Mouse (Mus musculus): Measurements from ENCODE around the gene Gse1. TPM values are rescaled to one million over a fixed set of nuclear protein-coding genes. Genes with fewer than 3 reads are reported as not detected.

The Gse1 gene
- total RNA-seq, 1 experiment from 2014 or later = 16.6 TPM

DNA sequence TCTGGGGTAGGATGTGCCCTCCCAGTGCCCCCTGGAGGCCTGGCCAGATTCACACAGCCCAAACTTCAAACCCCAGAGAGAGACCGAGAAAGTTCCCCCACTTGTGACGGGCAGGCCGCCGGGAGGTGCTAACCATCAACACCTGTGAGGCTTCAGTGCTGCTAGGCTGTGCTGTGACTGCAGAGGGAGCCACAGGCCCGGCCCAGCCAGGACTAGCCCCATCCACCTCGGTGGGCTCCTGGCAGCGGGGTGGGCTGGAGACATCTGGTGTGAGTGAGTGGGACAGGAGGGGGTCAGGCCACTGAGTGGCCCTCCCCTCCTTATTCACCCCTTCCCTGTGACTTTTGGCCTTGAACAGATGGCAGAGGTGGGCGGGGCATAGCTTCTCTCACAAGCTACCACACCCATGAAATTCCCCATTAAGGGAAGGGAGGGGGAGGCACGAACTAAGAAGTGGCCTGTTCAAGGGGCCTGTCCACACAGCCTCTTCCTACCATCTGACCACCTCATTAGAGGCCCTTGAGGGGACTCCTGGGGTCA lies 179.5 kb downstream of the Gse1 start:
- peak in 1 of 2 experiments; percentile 27; a peak in 1 of 4 replicates for ATAC-seq (replicated peaks in 1 of 2; ENCODE audit: insufficient read depth in 1 of 2, low FRiP score in 2 of 2, low TSS enrichment in 1 of 2, low read depth in 1 of 2, poor library complexity in 2 of 2, severe bottlenecking in 2 of 2)

DNA sequence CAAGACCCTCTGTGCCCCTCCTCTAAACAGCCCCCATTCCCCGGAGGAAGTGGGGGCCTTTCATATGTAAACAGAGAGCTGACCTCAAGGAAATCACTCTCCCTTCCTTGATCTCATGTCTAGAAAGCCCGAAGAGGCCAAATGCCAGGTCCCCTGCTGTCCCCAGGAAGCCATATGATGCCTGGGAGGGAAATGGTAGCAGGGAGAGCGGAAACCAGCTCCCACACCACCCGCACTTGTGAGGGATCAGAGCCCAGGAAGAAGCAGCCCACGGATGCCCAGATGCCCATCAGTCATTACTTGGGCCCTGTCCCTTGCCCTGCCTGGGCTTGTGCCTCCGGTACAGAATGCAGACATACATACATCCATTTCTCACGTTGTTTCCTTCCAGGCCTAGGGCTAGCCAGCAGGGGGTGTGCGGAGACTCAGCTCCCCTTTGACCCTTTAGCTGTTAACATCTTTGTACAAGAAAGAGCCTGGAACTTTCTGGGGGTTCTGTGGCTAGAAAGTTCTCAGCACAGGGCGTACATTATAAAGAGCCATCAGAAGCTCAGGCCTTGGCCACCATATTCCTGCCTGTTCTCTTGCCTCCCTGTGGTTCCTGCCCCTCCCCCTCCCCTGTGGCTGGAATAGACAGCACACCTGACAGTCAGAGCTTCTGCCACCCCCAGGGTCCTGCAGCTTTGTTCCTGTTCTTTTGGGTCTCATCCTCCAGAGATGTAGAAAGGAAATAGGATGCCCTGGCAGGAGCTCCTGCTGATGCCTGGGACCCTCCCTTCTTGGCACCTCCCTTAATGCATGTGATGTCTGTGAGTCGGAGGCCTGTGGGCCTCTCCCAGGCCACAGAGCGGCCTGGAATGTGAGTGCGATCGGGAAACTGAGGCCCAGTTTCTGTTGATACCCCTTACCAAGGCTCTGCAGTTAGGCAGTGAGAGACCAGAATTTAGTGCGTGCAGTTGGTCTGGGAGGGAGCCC lies 180.3 kb downstream of the Gse1 start:
- ATAC-seq (replicated peaks in 1 of 2; ENCODE audit: insufficient read depth in 1 of 2, low FRiP score in 2 of 2, low TSS enrichment in 1 of 2, low read depth in 1 of 2, poor library complexity in 2 of 2, severe bottlenecking in 2 of 2) = no peak

DNA sequence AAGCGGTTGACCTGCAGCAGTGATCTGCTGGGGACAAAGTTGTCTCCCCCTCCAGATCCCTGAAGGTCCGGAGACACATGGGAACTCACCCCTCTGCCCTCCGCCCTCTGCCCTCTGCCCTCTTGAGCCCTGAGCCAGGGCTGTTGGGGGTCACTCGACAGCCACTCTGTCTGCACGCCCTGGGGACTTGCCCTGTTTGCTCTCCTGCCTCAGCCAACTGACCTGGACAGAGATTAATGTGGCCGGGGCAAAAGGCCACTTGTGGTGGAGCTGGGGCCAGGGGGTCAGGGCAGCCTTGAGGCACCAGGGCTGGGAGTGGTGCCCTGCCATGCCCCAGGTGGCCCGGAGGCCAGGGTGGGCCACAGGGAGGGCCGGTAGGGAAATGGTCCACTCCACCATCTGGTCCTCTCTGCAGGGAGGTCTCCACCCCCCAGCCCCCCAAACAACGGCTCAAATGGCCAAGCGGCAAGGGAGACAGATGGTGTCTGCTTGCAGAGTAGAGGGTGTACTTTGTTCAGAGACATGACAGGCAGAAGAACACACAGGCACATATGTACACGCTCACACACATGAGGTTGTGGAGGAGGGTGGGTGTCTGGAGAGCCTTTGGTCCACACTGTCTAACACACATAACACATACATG lies 181.2 kb downstream of the Gse1 start:
- ATAC-seq (replicated peaks in 1 of 2; ENCODE audit: insufficient read depth in 1 of 2, low FRiP score in 2 of 2, low TSS enrichment in 1 of 2, low read depth in 1 of 2, poor library complexity in 2 of 2, severe bottlenecking in 2 of 2) = no peak

DNA sequence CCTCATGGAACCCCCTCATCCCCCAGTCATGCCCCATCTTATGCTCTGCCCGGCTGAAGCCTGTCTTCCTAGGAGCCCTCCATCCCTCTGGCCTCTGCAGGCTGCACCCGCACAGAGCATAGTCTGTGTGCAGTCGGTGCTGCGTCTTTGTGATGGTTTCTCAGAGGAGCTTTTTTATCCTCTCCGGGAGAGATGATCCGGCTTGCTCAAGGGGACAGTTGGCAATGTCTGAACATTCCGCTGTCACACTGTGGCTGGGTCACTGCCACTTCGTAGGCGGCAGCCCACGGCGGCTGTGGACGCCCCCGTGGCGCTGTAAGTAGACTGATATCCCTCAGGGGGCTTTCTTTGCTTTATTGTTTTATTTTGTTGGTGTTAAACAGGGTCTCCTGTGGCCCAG lies 182.8 kb downstream of the Gse1 start:
- ATAC-seq (replicated peaks in 1 of 2; ENCODE audit: insufficient read depth in 1 of 2, low FRiP score in 2 of 2, low TSS enrichment in 1 of 2, low read depth in 1 of 2, poor library complexity in 2 of 2, severe bottlenecking in 2 of 2) = no peak

DNA sequence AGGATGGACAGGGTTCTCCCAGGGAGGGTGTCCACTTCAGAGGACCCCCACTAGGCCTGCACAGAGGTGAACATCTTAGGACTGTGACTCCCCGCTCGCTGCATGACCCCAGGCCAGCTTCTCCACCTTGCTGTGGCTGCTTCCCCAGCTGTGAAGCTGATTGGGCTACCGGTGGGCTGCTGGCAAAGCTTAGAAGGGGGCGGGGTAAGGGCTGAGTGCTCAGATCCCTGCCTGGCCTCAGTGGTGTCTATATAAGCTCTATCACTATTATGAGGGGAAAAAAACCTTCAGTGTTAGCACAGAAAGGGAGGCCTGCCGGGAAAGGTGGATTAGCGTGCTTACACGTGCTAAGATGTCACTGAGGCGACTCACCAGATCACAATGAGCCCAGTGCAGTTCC lies 183.6 kb downstream of the Gse1 start:
- no peak for ATAC-seq (replicated peaks in 1 of 2; ENCODE audit: insufficient read depth in 1 of 2, low FRiP score in 2 of 2, low TSS enrichment in 1 of 2, low read depth in 1 of 2, poor library complexity in 2 of 2, severe bottlenecking in 2 of 2)

DNA sequence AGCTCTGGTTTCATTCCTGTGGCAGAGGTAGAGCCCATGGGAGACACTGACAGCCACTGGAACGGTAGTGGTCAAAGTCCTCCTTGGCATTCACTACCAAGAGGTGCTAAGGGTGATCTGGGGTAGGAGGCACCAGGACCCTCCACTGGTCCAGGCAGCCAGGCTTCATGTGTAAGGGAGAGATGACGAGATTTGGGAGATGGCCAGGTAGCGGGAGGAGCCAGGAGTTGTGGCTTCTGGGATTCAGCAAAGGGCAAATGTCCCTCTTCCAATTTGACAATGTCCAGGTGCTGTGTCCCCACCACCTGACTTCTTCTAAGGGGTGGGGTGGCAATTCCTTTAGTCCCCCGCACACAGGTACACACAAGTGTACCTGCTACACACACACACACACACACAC lies 184.1 kb downstream of the Gse1 start:
- no peak for ATAC-seq (replicated peaks in 1 of 2; ENCODE audit: insufficient read depth in 1 of 2, low FRiP score in 2 of 2, low TSS enrichment in 1 of 2, low read depth in 1 of 2, poor library complexity in 2 of 2, severe bottlenecking in 2 of 2)

DNA sequence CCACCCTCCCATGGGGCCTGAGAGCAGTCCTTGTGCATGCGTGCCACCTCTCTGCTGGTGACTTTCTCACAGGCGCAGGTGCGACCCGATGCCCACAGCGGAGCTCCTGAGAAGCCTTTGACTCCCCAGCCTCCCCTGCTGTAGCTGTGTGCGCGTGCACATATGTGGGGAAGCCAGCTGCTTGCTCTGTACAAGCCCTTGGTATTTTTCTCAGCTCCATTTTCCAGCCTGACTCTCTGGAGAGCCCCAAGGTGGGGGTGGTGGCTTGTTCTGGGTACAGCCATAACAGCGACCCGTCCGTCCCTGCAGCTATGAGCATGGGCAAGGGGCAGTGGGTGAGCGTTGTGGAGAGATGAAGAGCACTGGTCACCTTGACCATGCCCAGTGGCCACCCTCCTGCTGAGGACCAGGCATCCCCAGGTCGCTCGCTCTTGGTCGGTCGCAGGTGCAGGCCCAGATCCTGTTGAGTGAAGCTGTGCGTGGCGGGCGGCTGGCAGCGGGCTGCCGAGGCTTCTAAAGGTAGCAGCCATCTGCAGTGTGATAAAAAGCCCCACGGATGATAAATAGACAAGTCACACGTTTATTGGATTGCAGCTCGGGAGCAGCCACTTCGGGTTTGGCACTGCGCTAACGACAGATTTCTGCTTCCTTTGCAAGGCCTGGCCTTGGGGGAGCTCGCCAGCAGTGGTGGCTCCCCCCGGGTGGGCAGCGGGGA lies 184.8 kb downstream of the Gse1 start:
- ATAC-seq (replicated peaks in 1 of 2; ENCODE audit: insufficient read depth in 1 of 2, low FRiP score in 2 of 2, low TSS enrichment in 1 of 2, low read depth in 1 of 2, poor library complexity in 2 of 2, severe bottlenecking in 2 of 2) = no peak

DNA sequence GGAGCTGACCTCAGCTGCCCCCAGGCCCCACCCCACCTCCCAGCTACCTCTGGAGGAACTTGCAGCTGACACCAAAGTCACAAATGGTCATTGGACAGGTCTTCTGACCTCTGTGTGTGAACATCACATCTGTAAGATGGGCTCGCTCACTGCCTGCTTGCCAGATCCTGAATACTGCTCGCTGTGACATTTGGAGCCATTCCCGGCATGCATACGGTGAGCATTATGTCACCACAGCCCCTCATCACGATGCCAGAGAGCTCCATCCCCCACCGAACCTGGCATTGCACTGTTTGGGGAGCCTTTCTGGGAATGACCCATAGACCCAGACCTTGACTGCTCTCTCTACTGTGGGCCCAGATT lies 185.4 kb downstream of the Gse1 start:
- no peak for ATAC-seq (replicated peaks in 1 of 2; ENCODE audit: insufficient read depth in 1 of 2, low FRiP score in 2 of 2, low TSS enrichment in 1 of 2, low read depth in 1 of 2, poor library complexity in 2 of 2, severe bottlenecking in 2 of 2)

DNA sequence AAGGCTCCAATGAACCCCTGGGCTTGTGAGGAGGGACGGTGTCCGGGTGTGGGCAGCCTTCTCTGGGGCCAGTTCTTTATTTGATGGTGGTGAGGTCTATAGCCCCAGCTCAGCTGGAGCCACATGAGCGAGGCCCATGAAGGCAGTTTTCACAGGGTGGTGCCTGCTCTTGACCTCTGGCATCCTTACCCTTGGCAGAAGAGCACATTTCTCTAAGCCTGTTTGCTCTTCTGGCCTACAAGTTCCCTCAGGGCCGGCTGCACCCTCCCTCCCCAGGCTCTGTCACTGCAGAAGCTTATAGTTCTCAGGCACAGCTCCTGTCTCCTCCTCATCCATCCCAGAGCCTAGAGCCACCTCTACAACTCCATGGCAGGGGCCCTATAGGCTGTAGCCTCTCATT lies 186.0 kb downstream of the Gse1 start:
- ATAC-seq (replicated peaks in 1 of 2; ENCODE audit: insufficient read depth in 1 of 2, low FRiP score in 2 of 2, low TSS enrichment in 1 of 2, low read depth in 1 of 2, poor library complexity in 2 of 2, severe bottlenecking in 2 of 2) = no peak

DNA sequence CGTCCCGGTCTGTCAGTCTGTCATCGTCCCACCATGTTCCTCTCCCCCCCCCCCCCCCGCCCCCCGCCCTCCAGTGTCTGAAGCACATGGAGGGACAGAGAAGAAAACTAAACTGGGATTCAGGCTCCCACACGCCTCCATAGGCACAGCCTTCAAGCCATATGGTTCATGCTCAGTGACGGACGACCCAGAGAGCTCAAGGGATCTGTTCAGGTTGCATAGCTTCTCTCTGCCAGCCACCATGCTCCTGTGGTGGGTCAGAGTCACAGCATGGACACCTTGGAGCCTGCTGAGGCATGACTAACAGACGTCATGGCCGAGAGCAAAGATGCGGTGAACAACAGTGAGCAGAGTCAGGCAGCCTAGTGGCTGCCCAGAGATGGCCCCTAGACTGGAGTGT lies 187.2 kb downstream of the Gse1 start:
- no peak for ATAC-seq (replicated peaks in 1 of 2; ENCODE audit: insufficient read depth in 1 of 2, low FRiP score in 2 of 2, low TSS enrichment in 1 of 2, low read depth in 1 of 2, poor library complexity in 2 of 2, severe bottlenecking in 2 of 2)

DNA sequence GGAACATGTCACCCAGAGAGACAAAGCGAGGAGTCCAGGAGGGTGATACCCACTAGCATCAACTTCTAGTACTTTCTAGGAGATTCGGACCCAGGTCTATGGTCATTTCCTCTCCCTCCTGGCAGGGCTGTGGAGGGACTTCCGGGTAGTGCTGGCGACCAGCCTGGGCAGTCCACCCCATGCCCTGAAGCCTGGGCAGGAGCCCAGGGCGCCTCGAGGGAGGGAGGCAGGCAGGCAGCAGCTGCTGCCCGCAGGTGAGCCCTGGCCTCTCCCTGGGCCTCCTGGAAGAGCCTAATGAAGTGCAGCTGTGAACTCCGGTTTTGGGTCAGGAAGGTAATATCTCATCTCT lies 187.9 kb downstream of the Gse1 start:
- ATAC-seq (replicated peaks in 1 of 2; ENCODE audit: insufficient read depth in 1 of 2, low FRiP score in 2 of 2, low TSS enrichment in 1 of 2, low read depth in 1 of 2, poor library complexity in 2 of 2, severe bottlenecking in 2 of 2) = no peak

DNA sequence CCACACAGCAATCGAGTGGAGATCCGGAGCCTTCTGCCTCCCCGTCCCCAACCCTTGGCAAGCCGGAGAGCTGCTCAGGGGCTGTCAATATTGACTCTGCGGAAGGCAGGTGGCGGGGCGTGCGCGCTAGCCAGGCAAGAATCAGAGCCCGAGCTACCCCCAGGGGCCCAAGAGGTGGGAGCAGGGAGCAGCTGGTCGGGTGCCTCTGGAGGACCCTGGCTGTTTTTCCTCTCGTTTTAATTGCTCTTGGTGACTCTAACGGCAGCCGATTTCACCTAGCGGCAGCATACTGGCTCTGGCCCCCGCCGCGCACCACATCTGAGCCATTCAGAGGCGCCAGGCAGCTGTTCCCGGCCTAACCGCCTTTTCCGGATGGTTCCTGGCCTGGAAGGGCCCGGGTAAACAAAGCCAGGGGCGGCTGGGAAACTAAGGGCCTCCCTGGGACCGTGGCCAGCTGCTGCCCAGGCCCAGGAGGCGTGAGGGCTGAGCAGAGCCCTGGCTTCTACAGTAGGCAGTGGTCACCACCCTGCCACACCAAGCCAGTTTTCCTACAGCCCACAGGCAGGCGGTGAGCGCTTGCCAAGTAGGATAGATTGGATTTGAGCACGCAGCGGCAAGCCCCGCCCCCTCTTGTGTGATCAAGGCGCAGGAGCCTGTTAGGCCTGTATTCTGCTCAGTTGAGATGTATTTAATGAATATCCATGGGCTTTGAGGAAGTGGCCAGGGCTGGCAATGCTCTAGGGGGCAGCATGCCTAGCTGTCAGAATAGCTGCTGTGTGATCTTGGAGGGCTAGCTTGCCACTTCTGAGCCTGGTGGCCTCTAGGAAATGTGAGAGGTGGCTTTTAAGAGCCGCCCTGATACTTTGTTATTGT lies 188.5 kb downstream of the Gse1 start:
- ATAC-seq (replicated peaks in 1 of 2; ENCODE audit: insufficient read depth in 1 of 2, low FRiP score in 2 of 2, low TSS enrichment in 1 of 2, low read depth in 1 of 2, poor library complexity in 2 of 2, severe bottlenecking in 2 of 2) = peak; percentile 73 to 75

DNA sequence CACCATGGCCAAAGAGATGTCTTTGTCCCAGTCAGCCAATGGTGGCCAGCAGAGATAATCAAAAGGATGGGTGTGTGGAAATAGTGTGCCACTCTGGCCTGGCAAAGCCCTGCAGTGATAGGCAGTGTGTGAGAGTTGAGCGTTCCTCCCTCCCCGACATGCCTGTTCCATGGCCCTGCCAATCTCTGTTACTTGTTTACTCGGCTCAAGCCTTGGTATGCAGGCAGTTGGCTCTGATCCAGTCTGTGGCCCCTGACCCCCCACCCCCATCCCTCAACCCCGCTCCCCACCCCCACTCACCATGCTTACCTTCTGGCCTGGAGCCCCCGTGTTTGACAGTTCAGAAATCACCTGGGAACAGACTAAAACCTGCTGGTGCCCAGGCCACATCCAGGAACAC lies 189.9 kb downstream of the Gse1 start:
- ATAC-seq (replicated peaks in 1 of 2; ENCODE audit: insufficient read depth in 1 of 2, low FRiP score in 2 of 2, low TSS enrichment in 1 of 2, low read depth in 1 of 2, poor library complexity in 2 of 2, severe bottlenecking in 2 of 2) = no peak

DNA sequence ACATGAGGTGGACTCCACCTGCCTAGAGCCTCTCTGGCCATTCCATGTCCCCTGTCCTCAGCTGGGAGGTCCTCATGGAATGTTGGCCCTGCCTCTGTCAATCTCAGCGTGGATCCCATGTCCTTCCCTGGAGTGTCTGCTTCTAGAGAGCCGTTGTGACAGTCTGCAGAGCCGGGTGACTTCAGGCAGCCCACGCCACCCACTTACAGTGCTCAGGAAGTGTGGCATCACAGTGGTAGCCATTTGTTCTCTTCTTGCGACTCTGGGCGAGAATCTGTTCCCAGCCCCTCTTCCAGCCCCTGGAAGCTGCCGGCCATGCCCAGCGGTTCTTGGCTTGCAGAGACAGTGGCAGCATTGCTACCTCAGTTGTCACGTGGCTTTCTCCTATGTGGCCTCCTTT lies 191.4 kb downstream of the Gse1 start:
- no peak for ATAC-seq (replicated peaks in 1 of 2; ENCODE audit: insufficient read depth in 1 of 2, low FRiP score in 2 of 2, low TSS enrichment in 1 of 2, low read depth in 1 of 2, poor library complexity in 2 of 2, severe bottlenecking in 2 of 2)

DNA sequence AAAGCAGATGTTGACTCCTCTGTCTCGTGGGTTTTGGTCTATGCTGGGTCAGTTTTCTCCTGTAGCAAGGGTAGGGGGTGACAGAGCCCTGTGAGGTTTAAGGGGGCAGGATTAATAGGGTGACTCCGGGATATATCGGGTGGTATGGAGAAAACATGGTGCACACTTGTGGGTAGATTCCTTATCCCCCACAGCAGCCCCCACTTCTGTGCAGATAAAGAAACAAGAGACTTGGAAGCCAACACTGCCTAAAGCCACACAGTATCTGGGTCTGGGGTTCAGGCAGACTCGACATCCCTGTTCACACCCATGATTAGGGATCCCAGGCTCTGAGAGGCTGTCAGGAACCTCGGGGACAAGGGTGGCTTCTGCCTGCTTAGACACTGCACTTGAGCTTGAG lies 192.0 kb downstream of the Gse1 start:
- no peak for ATAC-seq (replicated peaks in 1 of 2; ENCODE audit: insufficient read depth in 1 of 2, low FRiP score in 2 of 2, low TSS enrichment in 1 of 2, low read depth in 1 of 2, poor library complexity in 2 of 2, severe bottlenecking in 2 of 2)

DNA sequence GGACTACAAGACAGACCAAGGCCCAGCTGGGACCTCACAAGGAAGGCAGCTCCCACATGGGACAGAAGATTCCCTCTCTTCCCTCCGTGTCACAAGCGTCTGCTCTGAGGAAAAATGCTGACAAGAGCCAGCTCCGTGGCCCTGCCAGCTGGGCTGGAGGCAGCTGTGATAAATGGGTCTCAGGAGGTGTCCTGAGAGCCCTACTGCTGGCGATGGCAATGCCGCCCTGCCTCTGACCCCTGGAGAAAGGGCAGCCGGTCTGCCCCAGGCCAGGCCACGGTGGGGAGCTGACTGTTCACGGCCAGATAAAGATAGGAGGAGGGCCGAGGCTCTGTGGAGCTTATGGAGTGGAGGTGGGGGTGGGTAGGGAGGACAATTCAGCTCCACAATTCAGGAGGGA lies 193.4 kb downstream of the Gse1 start:
- no peak for ATAC-seq (replicated peaks in 1 of 2; ENCODE audit: insufficient read depth in 1 of 2, low FRiP score in 2 of 2, low TSS enrichment in 1 of 2, low read depth in 1 of 2, poor library complexity in 2 of 2, severe bottlenecking in 2 of 2)

DNA sequence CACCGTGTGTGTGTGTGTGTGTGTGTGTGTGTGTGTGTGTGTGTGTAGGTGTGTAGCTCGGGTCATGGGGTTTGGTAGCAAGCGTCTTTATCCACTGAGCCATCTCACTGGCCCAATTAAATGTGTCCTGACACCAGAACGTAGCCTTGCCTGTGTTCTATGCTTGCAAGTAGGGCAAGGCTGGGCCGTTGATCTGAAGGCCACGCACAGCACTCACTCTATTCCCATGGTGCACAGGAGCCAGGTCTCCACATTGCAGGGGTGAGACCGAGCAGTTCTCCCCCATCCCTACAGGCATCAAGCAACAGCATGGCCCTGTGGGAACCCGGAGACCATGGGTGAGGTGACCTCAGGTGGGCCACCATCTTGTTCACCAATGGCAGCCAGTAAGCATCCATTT lies 194.0 kb downstream of the Gse1 start:
- ATAC-seq (replicated peaks in 1 of 2; ENCODE audit: insufficient read depth in 1 of 2, low FRiP score in 2 of 2, low TSS enrichment in 1 of 2, low read depth in 1 of 2, poor library complexity in 2 of 2, severe bottlenecking in 2 of 2) = no peak

All from hematopoietic stem cell, adult 5-6 weeks (primary cell).